Mouse (Mus musculus) ES-E14 (cell line): ENCODE measurements at regions not wholly inside any gene's neighbourhood (a gene's known extent, or its start where the extent isn't known, plus 50 kb on each side); places are given as distances from the start of the nearest gene placed in this dataset.

Source experiments
- CHD2 ChIP-seq: IDR thresholded peaks from 2 replicates; pipeline ENCODE4 v1.6.1; 2014; ENCODE audit warnings: mild to moderate bottlenecking, low read depth, low read length, inconsistent platforms
- HCFC1 ChIP-seq: IDR thresholded peaks from 2 replicates; pipeline ENCODE4 v1.6.1; 2012; ENCODE audit warnings: low read length, inconsistent platforms, borderline replicate concordance; ENCODE audit not compliant: insufficient read depth
- MAFK ChIP-seq: IDR thresholded peaks from 2 replicates; pipeline ENCODE4 v1.6.1; 2014; ENCODE audit warnings: mild to moderate bottlenecking, low read depth, low read length, inconsistent platforms; ENCODE audit not compliant: insufficient read depth
- ZC3H11A ChIP-seq: IDR thresholded peaks from 2 replicates; pipeline ENCODE4 v1.6.1; 2012; ENCODE audit warnings: low read depth, mild to moderate bottlenecking, inconsistent platforms, low read length, borderline replicate concordance
- ZNF384 ChIP-seq: IDR thresholded peaks from 2 replicates; pipeline ENCODE4 v1.6.1; 2012; ENCODE audit warnings: low read depth, low read length, inconsistent platforms

DNA sequence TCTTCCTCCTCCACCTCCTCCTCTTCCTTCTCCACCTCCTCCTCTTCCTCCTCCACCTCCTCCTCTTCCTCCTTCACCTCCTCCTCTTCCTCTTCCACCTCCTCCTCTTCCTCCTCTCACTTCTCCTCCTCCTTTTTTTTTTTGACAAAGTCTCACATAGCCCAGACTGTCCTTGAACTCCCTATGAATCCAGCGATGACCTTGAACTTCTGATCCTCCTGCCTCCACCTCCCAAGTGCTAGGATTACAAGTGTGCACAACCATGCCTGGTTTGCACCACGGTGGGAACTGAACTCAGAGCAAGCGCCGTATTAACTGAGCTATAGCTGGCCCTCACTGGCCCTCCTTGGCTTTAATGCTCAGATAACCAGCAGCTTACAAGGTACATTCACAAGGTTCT, 161.2 kb upstream of the Mrps10 start:
- no peak for TF ChIP-seq MAFK
- TF ChIP-seq ZNF384: no peak
- TF ChIP-seq CHD2: no peak
- no peak for TF ChIP-seq HCFC1
- no peak for TF ChIP-seq ZC3H11A
